Mouse (Mus musculus) lung, embryonic 14.5 days (tissue): Measurements from ENCODE around the gene Anxa9. TPM values are rescaled to one million over a fixed set of nuclear protein-coding genes. Genes with fewer than 3 reads are reported as not detected.
A peak's percentile ranks its signal among the peaks of the same experiment; 100 is the strongest.
"Not testable (repeated sequence)": the region's sequence is repeated elsewhere in the genome, so short reads cannot be mapped to it uniquely, and the experiment has no call there.

Source experiments
- ATAC-seq: fragments of 200-750 bp; cut with Nextera tagmentation; 2 replicates; pipeline ENCODE4 v1.8.0; 2017; ENCODE audit warnings: mild to moderate bottlenecking, moderate TSS enrichment, moderate library complexity; ENCODE audit not compliant: insufficient read depth
- DNase-seq: peaks from one replicate; pipeline ENCODE4 v3.0.0-alpha.2; 2015
- H3K27ac ChIP-seq: fragments of 300-500 bp; sonication (generic); 2 replicates; pipeline ENCODE4 v1.5.1; 2014; ENCODE audit warnings: low read depth, mild to moderate bottlenecking, moderate library complexity
- H3K27me3 ChIP-seq: fragments of 300-500 bp; sonication (generic); 2 replicates; pipeline ENCODE4 v1.6.1; 2014; ENCODE audit warnings: low read length, control low read depth; ENCODE audit not compliant: insufficient read depth
- H3K36me3 ChIP-seq: fragments of 300-500 bp; sonication (generic); 2 replicates; pipeline ENCODE4 v1.6.1; 2014; ENCODE audit warnings: control low read depth; ENCODE audit not compliant: insufficient read depth
- H3K4me1 ChIP-seq: fragments of 300-500 bp; sonication (generic); 2 replicates; pipeline ENCODE4 v1.6.1; 2014; ENCODE audit warnings: antibody characterized with exemption, control low read depth; ENCODE audit not compliant: insufficient read depth
- H3K4me2 ChIP-seq: fragments of 300-500 bp; sonication (generic); 2 replicates; pipeline ENCODE4 v1.6.1; 2014; ENCODE audit warnings: mild to moderate bottlenecking
- H3K4me3 ChIP-seq: fragments of 300-500 bp; sonication (generic); 2 replicates; pipeline ENCODE4 v1.5.1; 2014; ENCODE audit warnings: low read depth, low read length
- H3K9ac ChIP-seq: fragments of 300-500 bp; sonication (generic); 2 replicates; pipeline ENCODE4 v1.6.1; 2014
- H3K9me3 ChIP-seq: fragments of 300-500 bp; sonication (generic); 2 replicates; pipeline ENCODE4 v1.6.1; 2016; ENCODE audit warnings: low read depth, low read length, control low read depth
- CTCF ChIP-seq: IDR thresholded peaks from 2 replicates; pipeline ENCODE4 v1.5.1; 2016; ENCODE audit warnings: antibody characterized with exemption, low read depth
- WGBS: fragments of 180-500 bp; shearing (Covaris S2); extraction: QIAGEN DNeasy Blood & Tissue Kit; methylation state at CpG from one replicate; pipeline ENCODE4 v1.1.7; 2014; 5-methylcytosine and 5-hydroxymethylcytosine counted together
- polyA plus RNA-seq: library from polyadenylated mRNA; unstranded; fragments of >200 nt; fragmentation: Nextera tagmentation; extraction: Ambion mirVana; gene quantifications from 2 replicates; pipeline ENCODE4 v1.2.1, GENCODE M21; 2014

The Anxa9 gene
- polyA plus RNA-seq: 1.8 and 2.0 TPM in 2 replicates

DNA sequence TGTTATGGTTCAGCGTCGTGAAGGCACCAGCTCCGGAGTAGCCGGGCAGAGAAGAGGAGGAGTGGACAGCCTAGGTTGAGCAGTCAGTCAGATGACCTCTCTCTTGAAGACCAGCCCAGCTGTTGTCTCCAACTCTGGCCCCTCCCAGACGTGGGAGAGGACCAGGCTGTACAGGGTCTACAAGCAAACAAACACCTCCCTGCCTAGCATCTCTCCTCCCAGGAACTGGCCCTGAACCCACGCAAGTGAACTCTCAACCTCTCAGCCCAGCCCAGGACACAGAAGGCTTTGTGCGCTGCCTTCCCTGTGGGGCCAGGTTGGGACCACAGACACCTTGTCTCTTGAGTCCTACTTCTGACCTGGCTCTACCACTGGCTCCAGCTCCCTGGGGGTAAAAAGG, at the start of gene Anxa9:
TSS of gene Anxa9 (minus strand) at position 77 of the 400 bp plus-strand sequence.
- Histone ChIP-seq H3K36me3 (no peaks in the 10 kb centered on the region), H3K9me3 (no peaks in the 10 kb centered on the region), H3K27me3 (no peaks in the 10 kb centered on the region), H3K9ac (no peak within 1 kb of the TSS), H3K4me2 (no peak within 1 kb of the TSS), H3K27ac (no peak within 1 kb of the TSS), H3K4me1 (no peaks in the 10 kb centered on the region), H3K4me3 (no peak within 1 kb of the TSS)
- TF ChIP-seq CTCF: no peak
- ATAC-seq: peak; percentile 43; the same call in 1 of the 2 replicates
- no peak for DNase-seq
- WGBS: 43% methylated on average over 7 of the region's 7 CpGs

- H3K9me3 ChIP-seq, DNase-seq, H3K4me1 ChIP-seq, H3K27ac ChIP-seq, ATAC-seq, H3K27me3 ChIP-seq: not testable (repeated sequence)
- H3K4me2 ChIP-seq: peak overlapping the region; percentile 44
- peaks cover 20% of the 10 kb centered on the region for H3K36me3 ChIP-seq
- peak overlapping the region; percentile 52; the same call in 1 of the 2 replicates for H3K9ac ChIP-seq
- 36% methylated on average over 7 of the region's 19 CpGs for WGBS
- H3K4me3 ChIP-seq: peak overlapping the region; percentile 46
These were observed 49.1 kb upstream of the Anxa9 start for GRCm38 (mm10) chr3:95355911-95356544.

GRCm38 (mm10) chr3:95349491-95349890, 42.5 kb upstream of the Anxa9 start:
- H3K27ac ChIP-seq: no peak overlapping the region
- H3K36me3 ChIP-seq: peaks cover 78% of the 10 kb centered on the region
- H3K4me3 ChIP-seq: no peak overlapping the region
- H3K4me1 ChIP-seq: no peaks in the 10 kb centered on the region
- no peaks in the 10 kb centered on the region for H3K9me3 ChIP-seq
- H3K9ac ChIP-seq: no peak overlapping the region
- ATAC-seq (no peak), DNase-seq (peak; percentile 70)
- no peak overlapping the region for H3K4me2 ChIP-seq
- H3K27me3 ChIP-seq: no peaks in the 10 kb centered on the region
- peak; percentile 66 for TF ChIP-seq CTCF

GRCm38 (mm10) chr3:95348343-95348742, 41.4 kb upstream of the Anxa9 start:
- H3K27ac ChIP-seq, DNase-seq, ATAC-seq, H3K9me3 ChIP-seq, H3K9ac ChIP-seq, H3K4me2 ChIP-seq, H3K27me3 ChIP-seq, H3K4me1 ChIP-seq, H3K4me3 ChIP-seq: not testable (repeated sequence)
- WGBS: 97% methylated on average over 5 of the region's 5 CpGs
- H3K36me3 ChIP-seq: peaks cover 78% of the 10 kb centered on the region

DNA sequence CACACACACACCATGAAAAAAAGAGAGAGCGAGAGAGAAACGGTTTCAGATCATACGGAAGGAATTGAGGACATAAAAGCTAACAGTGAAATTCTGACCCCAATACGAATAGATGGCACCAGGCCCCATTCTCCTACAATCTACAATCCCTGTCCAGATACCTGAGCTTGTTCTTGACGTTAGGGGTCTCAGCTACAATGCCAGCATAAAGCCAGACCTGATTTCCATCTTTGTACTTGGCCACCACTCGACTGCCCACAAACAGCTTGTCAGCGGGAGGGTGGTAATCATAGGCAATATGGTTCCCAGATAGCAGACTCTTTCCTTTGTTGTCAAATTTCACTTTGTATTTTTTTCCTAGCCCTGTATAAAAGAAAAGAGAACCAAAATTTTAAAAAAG, 39.5 kb upstream of the Anxa9 start:
- ATAC-seq (no peak), DNase-seq (no peak)
- no peak for TF ChIP-seq CTCF
- Histone ChIP-seq H3K4me3 (no peak overlapping the region), H3K4me1 (no peaks in the 10 kb centered on the region), H3K27ac (no peak overlapping the region), H3K9ac (no peak overlapping the region), H3K4me2 (no peak overlapping the region), H3K9me3 (no peaks in the 10 kb centered on the region), H3K27me3 (no peaks in the 10 kb centered on the region), H3K36me3 (peaks cover 78% of the 10 kb centered on the region)
- WGBS: 93% methylated on average over 7 of the region's 7 CpGs

- H3K4me1 ChIP-seq, H3K9me3 ChIP-seq, H3K4me2 ChIP-seq, H3K27ac ChIP-seq, H3K4me3 ChIP-seq, H3K27me3 ChIP-seq, ATAC-seq, H3K9ac ChIP-seq, DNase-seq: not testable (repeated sequence)
- WGBS: 92% methylated on average over 9 of the region's 9 CpGs
- peaks cover 84% of the 10 kb centered on the region for H3K36me3 ChIP-seq
These were observed 36.5 kb upstream of the Anxa9 start for GRCm38 (mm10) chr3:95343356-95344000.

GRCm38 (mm10) chr3:95338251-95338650, 31.3 kb upstream of the Anxa9 start:
- TF ChIP-seq CTCF: no peak
- no peak overlapping the region for H3K9ac ChIP-seq
- no peak overlapping the region for H3K4me3 ChIP-seq
- 91% methylated on average over 4 of the region's 4 CpGs for WGBS
- H3K9me3 ChIP-seq: no peaks in the 10 kb centered on the region
- DNase-seq (no peak), ATAC-seq (no peak)
- no peaks in the 10 kb centered on the region for H3K4me1 ChIP-seq
- H3K27me3 ChIP-seq: no peaks in the 10 kb centered on the region
- H3K27ac ChIP-seq: no peak overlapping the region
- peaks cover 93% of the 10 kb centered on the region for H3K36me3 ChIP-seq
- H3K4me2 ChIP-seq: no peak overlapping the region
